Mouse (Mus musculus) hindbrain, embryonic 14.5 days (tissue): ENCODE measurements at regions not wholly inside any gene's neighbourhood (a gene's known extent, or its start where the extent isn't known, plus 50 kb on each side); places are given as distances from the start of the nearest gene placed in this dataset.
A peak's percentile ranks its signal among the peaks of the same experiment; 100 is the strongest.

Source experiments
- ATAC-seq: fragments of 200-750 bp; cut with Nextera tagmentation; 2 replicates; pipeline ENCODE4 v1.8.0; 2017; ENCODE audit warnings: moderate number of reproducible peaks, mild to moderate bottlenecking, moderate TSS enrichment, moderate library complexity; ENCODE audit not compliant: low FRiP score
- DNase-seq: peaks from one replicate; pipeline ENCODE4 v3.0.0-alpha.2; 2015; ENCODE audit warnings: low spot score
- H3K27ac ChIP-seq: fragments of 300-500 bp; sonication (generic); 2 replicates; pipeline ENCODE4 v1.5.1; 2014; ENCODE audit warnings: mild to moderate bottlenecking, moderate library complexity
- H3K27me3 ChIP-seq: fragments of 300-500 bp; sonication (generic); 2 replicates; pipeline ENCODE4 v1.6.1; 2014; ENCODE audit warnings: mild to moderate bottlenecking, low read length, mixed read lengths; ENCODE audit not compliant: control insufficient read depth, insufficient read depth
- H3K36me3 ChIP-seq: fragments of 300-500 bp; sonication (generic); replicated peaks from 2 replicates; pipeline ENCODE4 v1.6.1; 2014; ENCODE audit not compliant: control insufficient read depth, insufficient read depth
- H3K4me1 ChIP-seq: fragments of 300-500 bp; sonication (generic); replicated peaks from 2 replicates; pipeline ENCODE4 v1.6.1; 2014; ENCODE audit warnings: antibody characterized with exemption, low read length, mixed read lengths; ENCODE audit not compliant: control insufficient read depth, insufficient read depth
- H3K4me2 ChIP-seq: fragments of 300-500 bp; sonication (generic); replicated peaks from 2 replicates; pipeline ENCODE4 v1.6.1; 2014; ENCODE audit warnings: mild to moderate bottlenecking, moderate library complexity
- H3K4me3 ChIP-seq: fragments of 300-500 bp; sonication (generic); replicated peaks from 2 replicates; pipeline ENCODE4 v1.5.1; 2014; ENCODE audit warnings: mild to moderate bottlenecking, low read length
- H3K9ac ChIP-seq: fragments of 300-500 bp; sonication (generic); 2 replicates; pipeline ENCODE4 v1.6.1; 2014
- H3K9me3 ChIP-seq: fragments of 300-500 bp; sonication (generic); 2 replicates; pipeline ENCODE4 v1.6.1; 2016; ENCODE audit warnings: low read length; ENCODE audit not compliant: control insufficient read depth
- WGBS: fragments of 180-500 bp; shearing (Covaris S2); extraction: QIAGEN DNeasy Blood & Tissue Kit; methylation state at CpG from one replicate; pipeline ENCODE4 v1.1.7; 2014; 5-methylcytosine and 5-hydroxymethylcytosine counted together

- H3K27me3 ChIP-seq: no peaks in the 10 kb centered on the region
- DNase-seq (peak; percentile 98), ATAC-seq (peak; percentile 76)
- peaks cover 6% of the 10 kb centered on the region; the same call in 1 of the 2 replicates for H3K4me1 ChIP-seq
- peak overlapping the region; percentile 9; the same call in 1 of the 2 replicates for H3K9ac ChIP-seq
- H3K4me2 ChIP-seq: peak overlapping the region; percentile 15; the same call in 1 of the 2 replicates
- no peaks in the 10 kb centered on the region for H3K9me3 ChIP-seq
- no peaks in the 10 kb centered on the region for H3K36me3 ChIP-seq
- WGBS: 27% methylated on average over 9 of the region's 9 CpGs
- H3K27ac ChIP-seq: 0 out of 2 replicates have a peak overlapping the region, but pooled peaks have one; percentile 29
- no peak overlapping the region for H3K4me3 ChIP-seq
Measured at GRCm38 (mm10) chr3:51121703-51122540, 102.3 kb upstream of the Noct start.

GRCm38 (mm10) chr3:51122541-51122935, 101.7 kb upstream of the Noct start:
- Histone ChIP-seq H3K4me1 (peaks cover 6% of the 10 kb centered on the region; the same call in 1 of the 2 replicates), H3K9me3 (no peaks in the 10 kb centered on the region), H3K36me3 (no peaks in the 10 kb centered on the region), H3K27ac (no peak overlapping the region), H3K4me3 (no peak overlapping the region), H3K4me2 (no peak overlapping the region), H3K9ac (no peak overlapping the region), H3K27me3 (no peaks in the 10 kb centered on the region)
- 93% methylated on average over 1 of the region's 1 CpGs for WGBS
- no peak for DNase-seq
- ATAC-seq: no peak

DNA sequence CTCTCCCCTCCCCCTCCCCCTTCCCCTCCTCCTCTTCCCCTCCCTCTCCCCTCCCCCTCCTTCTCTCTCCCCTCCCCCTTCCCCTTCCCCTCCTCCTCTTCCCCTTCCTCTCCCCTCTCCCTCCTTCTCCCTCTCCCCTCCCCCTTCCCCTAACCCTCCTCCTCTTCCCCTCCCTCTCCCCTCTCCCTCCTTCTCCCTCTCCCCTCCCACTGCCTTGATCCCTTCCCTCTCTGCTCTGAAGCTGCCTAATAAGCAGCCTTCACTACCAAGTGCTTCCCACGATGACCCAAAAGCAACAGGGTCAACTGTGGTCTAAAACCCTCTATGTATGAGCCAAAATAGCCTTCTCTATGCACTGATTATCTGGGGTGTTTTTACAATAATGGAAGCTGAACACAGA, 96.4 kb upstream of the Noct start:
- no peak for ATAC-seq
- Histone ChIP-seq H3K4me1 (no peaks in the 10 kb centered on the region), H3K4me3 (no peak overlapping the region), H3K4me2 (no peak overlapping the region), H3K27me3 (no peaks in the 10 kb centered on the region), H3K27ac (no peak overlapping the region), H3K9ac (no peak overlapping the region), H3K36me3 (no peaks in the 10 kb centered on the region), H3K9me3 (no peaks in the 10 kb centered on the region)
- WGBS: 71% methylated on average over 1 of the region's 1 CpGs
- no peak for DNase-seq

- ATAC-seq (no peak), DNase-seq (no peak)
- H3K27ac ChIP-seq: no peak overlapping the region
- WGBS: 96% methylated on average over 10 of the region's 10 CpGs
- H3K9me3 ChIP-seq: no peaks in the 10 kb centered on the region
- H3K4me2 ChIP-seq: no peak overlapping the region
- H3K4me1 ChIP-seq: no peaks in the 10 kb centered on the region
- no peaks in the 10 kb centered on the region for H3K27me3 ChIP-seq
- no peak overlapping the region for H3K4me3 ChIP-seq
- no peaks in the 10 kb centered on the region for H3K36me3 ChIP-seq
- no peak overlapping the region for H3K9ac ChIP-seq
Measured at GRCm38 (mm10) chr3:51128491-51129155, 95.6 kb upstream of the Noct start.

DNA sequence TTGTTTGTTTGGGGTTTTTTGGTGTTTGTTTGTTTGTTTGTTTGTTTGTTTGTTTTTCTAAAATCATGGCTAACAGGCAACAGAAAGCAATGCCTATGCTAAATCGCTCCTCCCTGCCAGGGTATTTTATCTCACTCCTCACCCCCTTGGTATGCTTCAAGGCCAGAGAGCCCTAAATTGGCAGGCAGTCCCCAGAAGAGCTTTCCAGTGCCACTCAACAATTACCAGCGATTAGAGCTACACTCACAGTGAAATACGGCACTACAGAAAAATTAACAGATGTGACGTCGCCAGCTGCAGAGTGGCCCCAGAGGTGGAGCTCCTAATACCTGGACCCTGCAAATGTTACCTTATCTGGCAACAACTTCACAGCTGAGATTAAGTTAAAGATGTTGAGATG, 93.5 kb upstream of the Noct start:
- Histone ChIP-seq H3K36me3 (no peaks in the 10 kb centered on the region), H3K4me3 (no peak overlapping the region), H3K9me3 (no peaks in the 10 kb centered on the region), H3K9ac (no peak overlapping the region), H3K4me1 (no peaks in the 10 kb centered on the region), H3K27ac (no peak overlapping the region), H3K4me2 (no peak overlapping the region), H3K27me3 (no peaks in the 10 kb centered on the region)
- DNase-seq (no peak), ATAC-seq (no peak)
- WGBS: 78% methylated on average over 5 of the region's 5 CpGs

DNA sequence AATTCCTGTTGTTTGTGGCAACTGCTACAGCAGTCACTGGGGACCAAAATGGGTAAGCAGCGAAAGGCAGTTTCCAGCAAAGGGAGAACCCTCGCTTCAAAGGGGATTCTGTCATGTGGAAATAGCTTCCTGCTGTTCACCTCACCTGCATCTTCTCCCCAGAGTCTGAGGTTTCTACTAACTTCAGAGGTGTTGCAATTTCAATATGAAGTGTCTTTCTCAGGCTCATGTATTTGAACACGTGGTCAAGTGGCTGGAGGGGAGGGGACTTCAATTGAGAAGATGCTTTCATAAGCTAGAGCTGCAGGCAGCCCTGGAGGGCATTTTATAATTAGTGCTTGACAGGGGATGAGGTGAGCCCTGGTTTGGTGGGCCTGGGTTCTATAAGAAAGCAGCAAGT, 92.9 kb upstream of the Noct start:
- ATAC-seq (no peak), DNase-seq (no peak)
- Histone ChIP-seq H3K36me3 (no peaks in the 10 kb centered on the region), H3K4me3 (no peak overlapping the region), H3K27ac (no peak overlapping the region), H3K4me2 (no peak overlapping the region), H3K27me3 (no peaks in the 10 kb centered on the region), H3K9me3 (no peaks in the 10 kb centered on the region), H3K4me1 (no peaks in the 10 kb centered on the region), H3K9ac (no peak overlapping the region)
- 74% methylated on average over 3 of the region's 3 CpGs for WGBS

- Histone ChIP-seq H3K4me1 (peaks cover 4% of the 10 kb centered on the region; the same call in 1 of the 2 replicates), H3K9me3 (no peaks in the 10 kb centered on the region), H3K4me3 (no peak overlapping the region), H3K36me3 (no peaks in the 10 kb centered on the region), H3K9ac (no peak overlapping the region), H3K27me3 (no peaks in the 10 kb centered on the region), H3K4me2 (no peak overlapping the region), H3K27ac (no peak overlapping the region)
- 76% methylated on average over 5 of the region's 5 CpGs for WGBS
- ATAC-seq (no peak), DNase-seq (no peak)
Measured at GRCm38 (mm10) chr3:51132736-51133135, 91.5 kb upstream of the Noct start.

GRCm38 (mm10) chr3:51135581-51135980, 88.7 kb upstream of the Noct start:
- Histone ChIP-seq H3K27me3 (no peaks in the 10 kb centered on the region), H3K4me2 (no peak overlapping the region)
- WGBS: 61% methylated on average over 5 of the region's 5 CpGs

DNA sequence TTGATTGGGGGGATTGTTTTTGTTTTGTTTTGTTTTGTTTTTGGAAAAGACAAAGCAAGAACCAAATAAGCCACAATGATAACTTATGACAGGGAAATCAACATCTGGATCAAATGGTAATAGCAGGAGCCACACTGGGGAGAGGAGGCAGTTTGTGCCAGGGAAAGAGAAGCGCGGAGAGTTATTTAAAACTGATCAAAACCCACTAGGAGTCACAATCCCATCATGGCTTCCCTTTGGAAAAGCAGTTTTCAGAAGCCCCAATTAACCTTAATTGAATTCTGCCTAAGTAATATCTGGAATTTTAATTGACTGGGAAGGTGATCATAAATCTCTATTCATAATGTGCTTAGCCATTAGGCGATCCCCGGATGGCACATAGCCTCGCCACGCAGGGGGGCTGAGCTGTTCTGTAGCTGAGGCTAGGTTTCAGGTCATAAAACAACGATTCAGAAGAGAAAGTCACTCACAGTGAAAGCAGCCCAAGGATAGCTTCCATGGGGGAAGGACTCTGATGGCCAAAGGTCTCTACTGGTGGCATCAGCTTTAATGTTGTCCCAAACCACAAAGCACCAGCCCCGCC, 86.4 kb upstream of the Noct start:
- Histone ChIP-seq H3K27me3 (no peaks in the 10 kb centered on the region), H3K4me2 (no peak overlapping the region), H3K36me3 (no peaks in the 10 kb centered on the region), H3K9me3 (no peaks in the 10 kb centered on the region), H3K9ac (no peak overlapping the region), H3K4me3 (no peak overlapping the region), H3K4me1 (peaks cover 4% of the 10 kb centered on the region; the same call in 1 of the 2 replicates), H3K27ac (peak overlapping the region; percentile 6; the same call in 1 of the 2 replicates)
- ATAC-seq (peak; percentile 67; the same call in 1 of the 2 replicates), DNase-seq (no peak)
- WGBS: 61% methylated on average over 8 of the region's 8 CpGs

More at GRCm38 (mm10) chr3:51135581-51135980, 88.7 kb upstream of the Noct start:
- Histone ChIP-seq H3K9ac (no peak overlapping the region), H3K27ac (no peak overlapping the region), H3K36me3 (no peaks in the 10 kb centered on the region), H3K4me1 (peaks cover 4% of the 10 kb centered on the region; the same call in 1 of the 2 replicates), H3K4me3 (no peak overlapping the region), H3K9me3 (no peaks in the 10 kb centered on the region)
- no peak for DNase-seq
- no peak for ATAC-seq
